17 mouse cellular contexts compared by ENCODE assay signal in the genomic region with DNA sequence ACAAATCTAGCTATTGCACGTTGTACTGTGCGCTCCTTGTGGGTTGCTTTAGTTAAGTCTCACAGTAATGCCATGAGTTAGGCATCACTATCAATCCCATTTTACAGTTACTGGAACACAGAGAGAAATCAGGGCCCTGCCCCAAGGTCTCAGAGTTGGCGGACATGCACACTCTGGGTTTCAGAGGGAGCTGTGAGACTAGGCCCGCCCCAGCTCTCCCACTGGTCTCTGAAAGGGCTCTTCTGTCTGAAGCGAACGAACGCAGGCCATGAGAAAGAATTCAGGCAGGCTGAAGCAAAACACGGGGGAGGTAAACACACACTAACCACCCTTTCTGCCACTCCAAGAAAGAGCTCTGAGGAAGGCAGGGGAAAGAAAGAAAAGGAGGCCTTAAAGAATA. TPM values are rescaled to one million over a fixed set of nuclear protein-coding genes. Genes with fewer than 3 reads are reported as not detected.
A peak's percentile ranks its signal among the peaks of the same experiment; 100 is the strongest.
DNase-seq lines count a peak whose midpoint lies in the region; ATAC-seq lines count a peak whose summit lies in the region.
"Had no signal": no experiment of that assay in that cellular context is flagged by ENCODE, and none has a peak within 500 bp of the region (broad histone marks: within the 10 kb centered on the region; RNA-seq: fewer than 3 reads in every experiment).

No protein-coding gene starts in this region.

- 59% methylated on average over 8 of the region's 8 CpGs for WGBS in hindbrain, embryonic 10.5 days
- WGBS in hindbrain, embryonic 14.5 days, result 61% methylated on average over 8 of the region's 8 CpGs

- no peaks in the 10 kb centered on the region for H3K36me3 ChIP-seq in hindbrain, embryonic 10.5 days
- H3K36me3 ChIP-seq in hindbrain, embryonic 14.5 days (replicated peaks; ENCODE audit: control insufficient read depth, insufficient read depth), result no peaks in the 10 kb centered on the region
- H3K36me3 ChIP-seq: hindbrain, embryonic 15.5 days; limb, embryonic 15.5 days had no signal

- no peak for ATAC-seq in hindbrain, embryonic 14.5 days (ENCODE audit: low FRiP score)
- ATAC-seq: intestine, embryonic 16.5 days had no signal

- H3K9me3 ChIP-seq in hindbrain, embryonic 10.5 days, result no peaks in the 10 kb centered on the region
- H3K9me3 ChIP-seq in hindbrain, embryonic 14.5 days (ENCODE audit: control insufficient read depth, low read length), result no peaks in the 10 kb centered on the region
- H3K9me3 ChIP-seq: hindbrain, embryonic 15.5 days; limb, embryonic 15.5 days had no signal

- peaks cover 5% of the 10 kb centered on the region; the same call in 1 of the 2 replicates for H3K4me1 ChIP-seq in hindbrain, embryonic 10.5 days (replicated peaks)
- H3K4me1 ChIP-seq in hindbrain, embryonic 14.5 days (replicated peaks; ENCODE audit: control insufficient read depth, insufficient read depth, low read length), result no peaks in the 10 kb centered on the region
- H3K4me1 ChIP-seq: hindbrain, embryonic 15.5 days; limb, embryonic 15.5 days had no signal

- no peak overlapping the region for H3K9ac ChIP-seq in hindbrain, embryonic 14.5 days
- H3K9ac ChIP-seq: hindbrain, embryonic 15.5 days; limb, embryonic 15.5 days had no signal

- no peak for DNase-seq in hindbrain, embryonic 10.5 days (ENCODE audit: low spot score)
- DNase-seq in hindbrain, embryonic 14.5 days (ENCODE audit: low spot score), result no peak
- DNase-seq in right cerebral cortex, postnatal 10 days (ENCODE audit: low spot score in 2 of 2), result peak; percentile 39 to 47
- DNase-seq in right cerebral cortex, postnatal 25 days, result no peak
- peak; percentile 2 for DNase-seq in fibroblast of lung, adult 2 months (ENCODE audit: low read depth)
- DNase-seq in spleen, postnatal 14 days (ENCODE audit: low spot score in 2 of 2), result no peak
- DNase-seq in urinary bladder, postnatal 36 days (ENCODE audit: low spot score in 2 of 2), result no peak
- DNase-seq: cerebellum, adult 8-10 months; gastrocnemius, postnatal 10 days; right cerebral cortex, postnatal 14 days had no signal

- peak overlapping the region; percentile 53 for H3K27ac ChIP-seq in hindbrain, embryonic 10.5 days
- H3K27ac ChIP-seq in hindbrain, embryonic 14.5 days, result no peak overlapping the region
- H3K27ac ChIP-seq: hindbrain, embryonic 15.5 days; limb, embryonic 15.5 days had no signal

- H3K27me3 ChIP-seq in hindbrain, embryonic 10.5 days (ENCODE audit: insufficient read depth, poor library complexity, severe bottlenecking), result no peaks in the 10 kb centered on the region
- no peaks in the 10 kb centered on the region for H3K27me3 ChIP-seq in hindbrain, embryonic 14.5 days (ENCODE audit: control insufficient read depth, insufficient read depth, low read length)
- H3K27me3 ChIP-seq: hindbrain, embryonic 15.5 days; limb, embryonic 15.5 days had no signal

- no peak overlapping the region for H3K4me3 ChIP-seq in hindbrain, embryonic 10.5 days
- H3K4me3 ChIP-seq in hindbrain, embryonic 14.5 days (replicated peaks; ENCODE audit: low read length), result no peak overlapping the region
- H3K4me3 ChIP-seq: erythroblast, embryonic 14.5 days; hindbrain, embryonic 15.5 days; limb, embryonic 15.5 days had no signal

- H3K4me2 ChIP-seq in hindbrain, embryonic 14.5 days (replicated peaks), result no peak overlapping the region
- H3K4me2 ChIP-seq: hindbrain, embryonic 15.5 days; limb, embryonic 15.5 days had no signal

RNA-seq across cellular contexts. Expression of a gene that starts 21.9 kb away (rescaled TPM):
- not detected in 2 replicates for polyA plus RNA-seq in hindbrain, embryonic 10.5 days (2016; fragmentation: Nextera tagmentation; extraction: Ambion mirVana)
- polyA plus RNA-seq in hindbrain, embryonic 14.5 days (2014; fragmentation: Nextera tagmentation; extraction: Ambion mirVana), result 0.37 TPM in 1 of 2 replicates, not detected in the other
- polyA plus RNA-seq: C2C12; embryonic facial prominence, embryonic 11.5 days; erythroblast, embryonic 14.5 days; kidney, embryonic 16.5 days; limb, embryonic 15.5 days had no signal

RNA-seq across cellular contexts. Expression of a gene that starts 31.6 kb away (rescaled TPM):
- 20.1 and 20.5 TPM in 2 replicates for polyA plus RNA-seq in hindbrain, embryonic 10.5 days (2016; fragmentation: Nextera tagmentation; extraction: Ambion mirVana)
- polyA plus RNA-seq in hindbrain, embryonic 14.5 days (2014; fragmentation: Nextera tagmentation; extraction: Ambion mirVana), result 26.8 and 29.3 TPM in 2 replicates

Comparison
In these comparisons a context has a peak if more than half of its experiments do, and no peak if none do; other contexts are left out.
1. DNase-seq: peak in right cerebral cortex, postnatal 10 days (2 of 2) and fibroblast of lung, adult 2 months (single experiment); none in hindbrain, embryonic 10.5 days (single experiment), hindbrain, embryonic 14.5 days (single experiment), right cerebral cortex, postnatal 25 days (single experiment), spleen, postnatal 14 days (0 of 2) and urinary bladder, postnatal 36 days (0 of 2).